ENCODE assay signal across 11 mouse cellular contexts in the genomic region with DNA sequence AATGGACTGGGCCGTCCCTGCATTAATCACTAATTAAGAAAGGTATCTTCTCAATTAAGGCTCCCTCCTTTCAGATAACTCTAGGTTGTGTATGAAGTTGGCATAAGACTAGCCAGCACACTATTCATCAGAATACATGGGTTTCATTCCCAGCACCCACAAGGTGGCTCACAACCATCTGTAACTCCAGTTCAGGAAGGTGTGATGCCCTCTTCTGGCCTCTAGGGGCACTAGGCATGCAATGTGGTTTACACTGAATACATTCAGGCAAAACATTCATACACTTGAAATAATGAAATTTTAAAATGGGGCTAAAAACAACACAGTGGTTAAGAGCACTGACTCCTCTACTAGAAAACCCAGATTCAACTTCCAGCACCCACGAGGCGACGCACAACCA. TPM values are rescaled to one million over a fixed set of nuclear protein-coding genes. Genes with fewer than 3 reads are reported as not detected.
A peak's percentile ranks its signal among the peaks of the same experiment; 100 is the strongest.
DNase-seq lines count a peak whose midpoint lies in the region; ATAC-seq and TF ChIP-seq lines count a peak whose summit lies in the region.
"Had no signal": no experiment of that assay in that cellular context is flagged by ENCODE, and none has a peak within 500 bp of the region (broad histone marks: within the 10 kb centered on the region; RNA-seq: fewer than 3 reads in every experiment).

No protein-coding gene starts in this region.

- no peaks in the 10 kb centered on the region for H3K36me3 ChIP-seq in hindbrain, embryonic 11.5 days (ENCODE audit: control insufficient read depth, insufficient read depth, low read length)
- H3K36me3 ChIP-seq in hindbrain, embryonic 12.5 days, result no peaks in the 10 kb centered on the region
- H3K36me3 ChIP-seq in ES-Bruce4 (ENCODE audit: control insufficient read depth, insufficient read depth, low read length, poor library complexity, severe bottlenecking), result peaks cover 3% of the 10 kb centered on the region; the same call in 1 of the 2 replicates
- no peaks in the 10 kb centered on the region for H3K36me3 ChIP-seq in lung, embryonic 14.5 days (ENCODE audit: insufficient read depth)
- no peaks in the 10 kb centered on the region for H3K36me3 ChIP-seq in heart, embryonic 10.5 days
- H3K36me3 ChIP-seq: embryonic facial prominence, embryonic 13.5 days; limb, embryonic 15.5 days; stomach, embryonic 15.5 days had no signal

- no peaks in the 10 kb centered on the region for H3K9me3 ChIP-seq in hindbrain, embryonic 11.5 days (ENCODE audit: control insufficient read depth, low read length)
- no peaks in the 10 kb centered on the region for H3K9me3 ChIP-seq in hindbrain, embryonic 12.5 days (replicated peaks)
- no peaks in the 10 kb centered on the region for H3K9me3 ChIP-seq in ES-Bruce4 (replicated peaks; ENCODE audit: control insufficient read depth, insufficient read depth, low read length, poor library complexity, severe bottlenecking)
- no peaks in the 10 kb centered on the region for H3K9me3 ChIP-seq in lung, embryonic 14.5 days (ENCODE audit: low read depth, low read length)
- no peaks in the 10 kb centered on the region for H3K9me3 ChIP-seq in heart, embryonic 10.5 days
- H3K9me3 ChIP-seq: embryonic facial prominence, embryonic 13.5 days; limb, embryonic 15.5 days; stomach, embryonic 15.5 days had no signal

- TF ChIP-seq CTCF in ES-Bruce4 (IDR thresholded peaks at IDR 0.05; ENCODE audit: low read depth, low read length), result peak; percentile 66
- TF ChIP-seq CTCF in lung, embryonic 14.5 days (IDR thresholded peaks at IDR 0.05; ENCODE audit: low read depth), result peak; percentile 83

- no peaks in the 10 kb centered on the region for H3K27me3 ChIP-seq in hindbrain, embryonic 11.5 days (ENCODE audit: control insufficient read depth, insufficient read depth, low read length)
- H3K27me3 ChIP-seq in hindbrain, embryonic 12.5 days, result peaks cover 12% of the 10 kb centered on the region; the same call in 1 of the 2 replicates
- H3K27me3 ChIP-seq in ES-Bruce4 (ENCODE audit: control insufficient read depth, insufficient read depth, low read length, poor library complexity, severe bottlenecking), result no peaks in the 10 kb centered on the region
- no peaks in the 10 kb centered on the region for H3K27me3 ChIP-seq in lung, embryonic 14.5 days (ENCODE audit: insufficient read depth, low read length)
- peaks cover 10% of the 10 kb centered on the region; the same call in 1 of the 2 replicates for H3K27me3 ChIP-seq in heart, embryonic 10.5 days (ENCODE audit: insufficient read depth, poor library complexity, severe bottlenecking)

- H3K4me3 ChIP-seq in hindbrain, embryonic 11.5 days (ENCODE audit: low read depth, low read length), result no peak overlapping the region
- no peak overlapping the region for H3K4me3 ChIP-seq in hindbrain, embryonic 12.5 days
- no peak overlapping the region for H3K4me3 ChIP-seq in ES-Bruce4 (ENCODE audit: low read depth, low read length)
- H3K4me3 ChIP-seq in lung, embryonic 14.5 days (ENCODE audit: low read depth, low read length), result no peak overlapping the region
- no peak overlapping the region for H3K4me3 ChIP-seq in heart, embryonic 10.5 days
- H3K4me3 ChIP-seq: embryonic facial prominence, embryonic 13.5 days; limb, embryonic 15.5 days; stomach, embryonic 15.5 days had no signal

- no peak for TF ChIP-seq POLR2A in ES-Bruce4 (IDR thresholded peaks at IDR 0.05; ENCODE audit: insufficient read depth, low read length)

- no peak for TF ChIP-seq EP300 in ES-Bruce4 (IDR thresholded peaks at IDR 0.05; ENCODE audit: insufficient read depth, low read depth, low read length)

- ATAC-seq in hindbrain, embryonic 11.5 days (ENCODE audit: low FRiP score), result no peak
- no peak for ATAC-seq in hindbrain, embryonic 12.5 days (ENCODE audit: low FRiP score)
- no peak for ATAC-seq in lung, embryonic 14.5 days (ENCODE audit: insufficient read depth)

- no peaks in the 10 kb centered on the region for H3K4me1 ChIP-seq in hindbrain, embryonic 11.5 days (replicated peaks; ENCODE audit: control insufficient read depth, insufficient read depth, low read length)
- peaks cover 4% of the 10 kb centered on the region; the same call in 1 of the 2 replicates for H3K4me1 ChIP-seq in hindbrain, embryonic 12.5 days
- no peaks in the 10 kb centered on the region for H3K4me1 ChIP-seq in ES-Bruce4 (ENCODE audit: control insufficient read depth, insufficient read depth, low read length)
- peaks cover 3% of the 10 kb centered on the region; the same call in 1 of the 2 replicates for H3K4me1 ChIP-seq in lung, embryonic 14.5 days (ENCODE audit: insufficient read depth)
- peaks cover 22% of the 10 kb centered on the region for H3K4me1 ChIP-seq in heart, embryonic 10.5 days

- H3K27ac ChIP-seq in hindbrain, embryonic 11.5 days (ENCODE audit: low read depth, low read length), result no peak overlapping the region
- no peak overlapping the region for H3K27ac ChIP-seq in hindbrain, embryonic 12.5 days
- no peak overlapping the region for H3K27ac ChIP-seq in ES-Bruce4 (ENCODE audit: insufficient read depth, low read length)
- H3K27ac ChIP-seq in lung, embryonic 14.5 days (ENCODE audit: low read depth), result no peak overlapping the region
- H3K27ac ChIP-seq in heart, embryonic 10.5 days, result no peak overlapping the region
- H3K27ac ChIP-seq: embryonic facial prominence, embryonic 13.5 days; limb, embryonic 15.5 days; stomach, embryonic 15.5 days had no signal

- 49% methylated on average over 4 of the region's 4 CpGs for WGBS in hindbrain, embryonic 11.5 days
- WGBS in hindbrain, embryonic 12.5 days, result 43% methylated on average over 4 of the region's 4 CpGs
- 53% methylated on average over 4 of the region's 4 CpGs for WGBS in lung, embryonic 14.5 days
- 41% methylated on average over 4 of the region's 4 CpGs for WGBS in heart, embryonic 10.5 days

- H3K9ac ChIP-seq in hindbrain, embryonic 11.5 days (ENCODE audit: low read depth, low read length), result no peak overlapping the region
- no peak overlapping the region for H3K9ac ChIP-seq in hindbrain, embryonic 12.5 days
- no peak overlapping the region for H3K9ac ChIP-seq in ES-Bruce4 (ENCODE audit: low read depth, poor library complexity, severe bottlenecking)
- H3K9ac ChIP-seq in lung, embryonic 14.5 days, result no peak overlapping the region
- H3K9ac ChIP-seq: embryonic facial prominence, embryonic 13.5 days; limb, embryonic 15.5 days; stomach, embryonic 15.5 days had no signal

- DNase-seq in hindbrain, embryonic 11.5 days (ENCODE audit: low spot score), result peak; percentile 39
- DNase-seq in embryo, embryonic 10.5 days (ENCODE audit: low spot score), result peak; percentile 67
- peak; percentile 76 for DNase-seq in lung, embryonic 14.5 days
- peak; percentile 50 to 52 for DNase-seq in thymus, postnatal 36 days
- no peak for DNase-seq in heart, embryonic 10.5 days (ENCODE audit: low spot score)
- no peak for DNase-seq in left cerebral cortex, adult 8-10 months (ENCODE audit: low spot score in 2 of 2)

- no peak overlapping the region for H3K4me2 ChIP-seq in hindbrain, embryonic 11.5 days (replicated peaks; ENCODE audit: low read depth, low read length)
- no peak overlapping the region for H3K4me2 ChIP-seq in hindbrain, embryonic 12.5 days (replicated peaks)
- H3K4me2 ChIP-seq in lung, embryonic 14.5 days, result no peak overlapping the region
- H3K4me2 ChIP-seq: embryonic facial prominence, embryonic 13.5 days; limb, embryonic 15.5 days; stomach, embryonic 15.5 days had no signal

RNA-seq across cellular contexts. Expression of gene Rpl26, which starts 4.3 kb away (rescaled TPM):
- 839 and 854 TPM in 2 replicates for polyA plus RNA-seq in hindbrain, embryonic 11.5 days (2014; fragmentation: Nextera tagmentation; extraction: Ambion mirVana)
- polyA plus RNA-seq in hindbrain, embryonic 12.5 days (2016; fragmentation: Nextera tagmentation; extraction: Ambion mirVana), result 624 and 749 TPM in 2 replicates
- 4,511 and 5,371 TPM in 2 replicates for polyA plus RNA-seq in ES-Bruce4 (2011; ENCODE audit: insufficient read depth, insufficient read length, low read depth, missing spikeins)
- 1,103 and 1,167 TPM in 2 replicates for polyA plus RNA-seq in lung, embryonic 14.5 days (2014; fragmentation: Nextera tagmentation; extraction: Ambion mirVana)
- polyA plus RNA-seq in heart, embryonic 10.5 days (2016; fragmentation: Nextera tagmentation; extraction: Ambion mirVana), result 711 and 869 TPM in 2 replicates
- total RNA-seq in left cerebral cortex, adult 8-10 months (2022), result 100 to 1,000 TPM; 920 to 943 (median 931) TPM

RNA-seq across cellular contexts. Expression of gene Rnf222, which starts 8.8 kb away (rescaled TPM):
- polyA plus RNA-seq in hindbrain, embryonic 11.5 days (2014; fragmentation: Nextera tagmentation; extraction: Ambion mirVana), result not detected in 2 replicates
- 0.07 TPM in 1 of 2 replicates, not detected in the other for polyA plus RNA-seq in hindbrain, embryonic 12.5 days (2016; fragmentation: Nextera tagmentation; extraction: Ambion mirVana)
- not detected in 2 replicates for polyA plus RNA-seq in ES-Bruce4 (2011; ENCODE audit: insufficient read depth, insufficient read length, low read depth, missing spikeins)
- 0.07 and 0.11 TPM in 2 replicates for polyA plus RNA-seq in lung, embryonic 14.5 days (2014; fragmentation: Nextera tagmentation; extraction: Ambion mirVana)
- polyA plus RNA-seq in heart, embryonic 10.5 days (2016; fragmentation: Nextera tagmentation; extraction: Ambion mirVana), result 0.09 and 0.11 TPM in 2 replicates
- total RNA-seq in left cerebral cortex, adult 8-10 months (2022), result under 1 TPM in 1 of 4 experiments, not detected in 3; 0.17 TPM

RNA-seq across cellular contexts. Expression of gene Ndel1, which starts 25.5 kb away (rescaled TPM):
- 53.3 and 55.0 TPM in 2 replicates for polyA plus RNA-seq in hindbrain, embryonic 11.5 days (2014; fragmentation: Nextera tagmentation; extraction: Ambion mirVana)
- 76.2 and 77.1 TPM in 2 replicates for polyA plus RNA-seq in hindbrain, embryonic 12.5 days (2016; fragmentation: Nextera tagmentation; extraction: Ambion mirVana)
- polyA plus RNA-seq in ES-Bruce4 (2011; ENCODE audit: insufficient read depth, insufficient read length, low read depth, missing spikeins), result 59.3 and 71.7 TPM in 2 replicates
- 63.1 and 67.6 TPM in 2 replicates for polyA plus RNA-seq in lung, embryonic 14.5 days (2014; fragmentation: Nextera tagmentation; extraction: Ambion mirVana)
- 68.7 and 69.2 TPM in 2 replicates for polyA plus RNA-seq in heart, embryonic 10.5 days (2016; fragmentation: Nextera tagmentation; extraction: Ambion mirVana)
- 100 to 1,000 TPM in 3 of 4 experiments, 10 to 100 TPM in 1; 95.2 to 113 (median 110) TPM for total RNA-seq in left cerebral cortex, adult 8-10 months (2022)

RNA-seq across cellular contexts. Expression of gene Odf4, which starts 29.8 kb away (rescaled TPM):
- 0.15 and 0.18 TPM in 2 replicates for polyA plus RNA-seq in hindbrain, embryonic 11.5 days (2014; fragmentation: Nextera tagmentation; extraction: Ambion mirVana)
- 0.36 TPM in 1 of 2 replicates, not detected in the other for polyA plus RNA-seq in hindbrain, embryonic 12.5 days (2016; fragmentation: Nextera tagmentation; extraction: Ambion mirVana)
- not detected in 2 replicates for polyA plus RNA-seq in ES-Bruce4 (2011; ENCODE audit: insufficient read depth, insufficient read length, low read depth, missing spikeins)
- polyA plus RNA-seq in lung, embryonic 14.5 days (2014; fragmentation: Nextera tagmentation; extraction: Ambion mirVana), result not detected in 2 replicates
- polyA plus RNA-seq in heart, embryonic 10.5 days (2016; fragmentation: Nextera tagmentation; extraction: Ambion mirVana), result not detected in 2 replicates
- 1 to 10 TPM; 1.1 to 2.2 (median 1.7) TPM for total RNA-seq in left cerebral cortex, adult 8-10 months (2022)
- polyA plus RNA-seq: embryonic facial prominence, embryonic 13.5 days; limb, embryonic 15.5 days; stomach, embryonic 15.5 days had no signal

Comparison
In these comparisons a context has a peak if more than half of its experiments do, and no peak if none do; other contexts are left out.
1. DNase-seq: peak in hindbrain, embryonic 11.5 days (single experiment), embryo, embryonic 10.5 days (single experiment), lung, embryonic 14.5 days (single experiment) and thymus, postnatal 36 days (2 of 2); none in heart, embryonic 10.5 days (single experiment) and left cerebral cortex, adult 8-10 months (0 of 2).